Mouse (Mus musculus) forebrain, embryonic 13.5 days (tissue): Measurements from ENCODE around the gene Il10rb. TPM values are rescaled to one million over a fixed set of nuclear protein-coding genes. Genes with fewer than 3 reads are reported as not detected.

ENCODE experiments used
- ATAC-seq: fragments of 200-750 bp; cut with Nextera tagmentation; 2 replicates; pipeline ENCODE4 v1.8.0; 2017
- H3K27ac ChIP-seq: fragments of 300-500 bp; sonication (generic); 2 replicates; pipeline ENCODE4 v1.5.1; 2015; ENCODE audit warnings: inconsistent platforms, mild to moderate bottlenecking, moderate library complexity
- H3K27me3 ChIP-seq: fragments of 300-500 bp; sonication (generic); 2 replicates; pipeline ENCODE4 v1.6.1; 2015; ENCODE audit warnings: mild to moderate bottlenecking, inconsistent platforms
- H3K36me3 ChIP-seq: fragments of 300-500 bp; sonication (generic); 2 replicates; pipeline ENCODE4 v1.6.1; 2015; ENCODE audit warnings: mild to moderate bottlenecking, inconsistent platforms; ENCODE audit not compliant: poor library complexity, severe bottlenecking
- H3K4me1 ChIP-seq: fragments of 300-500 bp; sonication (generic); 2 replicates; pipeline ENCODE4 v1.6.1; 2015; ENCODE audit warnings: inconsistent platforms
- H3K4me2 ChIP-seq: fragments of 300-500 bp; sonication (generic); 2 replicates; pipeline ENCODE4 v1.6.1; 2015; ENCODE audit warnings: inconsistent platforms, mild to moderate bottlenecking, moderate library complexity
- H3K4me3 ChIP-seq: fragments of 300-500 bp; sonication (generic); 2 replicates; pipeline ENCODE4 v1.5.1; 2015; ENCODE audit warnings: mild to moderate bottlenecking, inconsistent platforms
- H3K9ac ChIP-seq: fragments of 300-500 bp; sonication (generic); 2 replicates; pipeline ENCODE4 v1.6.1; 2015; ENCODE audit warnings: mild to moderate bottlenecking, inconsistent platforms
- H3K9me3 ChIP-seq: fragments of 300-500 bp; sonication (generic); replicated peaks from 2 replicates; pipeline ENCODE4 v1.6.1; 2016; ENCODE audit warnings: inconsistent platforms
- WGBS: fragments of 180-500 bp; shearing (Covaris S2); methylation state at CpG from one replicate; pipeline ENCODE4 v1.1.7; 2015; 5-methylcytosine and 5-hydroxymethylcytosine counted together
- polyA plus RNA-seq: library from polyadenylated mRNA; unstranded; fragments of >200 nt; fragmentation: Nextera tagmentation; extraction: Ambion mirVana; gene quantifications from 2 replicates; pipeline ENCODE4 v1.2.1, GENCODE M21; 2015

The Il10rb gene
- polyA plus RNA-seq, 1 experiment from 2014 or later: 5.9 TPM

- H3K4me3 ChIP-seq: no peak overlapping the region
- no peak overlapping the region for H3K9ac ChIP-seq
- no peak overlapping the region for H3K27ac ChIP-seq
- H3K27me3 ChIP-seq: no peaks in the 10 kb centered on the region
- no peaks in the 10 kb centered on the region for H3K4me1 ChIP-seq
- no peak for ATAC-seq
- no peak overlapping the region for H3K4me2 ChIP-seq
- peaks cover 51% of the 10 kb centered on the region for H3K36me3 ChIP-seq
- H3K9me3 ChIP-seq: no peaks in the 10 kb centered on the region
- 44% methylated on average over 10 of the region's 10 CpGs for WGBS
Observed at GRCm38 (mm10) chr16:91385621-91386020, 20.3 kb upstream of the Il10rb start.

GRCm38 (mm10) chr16:91386419-91387120 is 19.4 kb upstream of the Il10rb start:
- no peak for ATAC-seq
- WGBS: 91% methylated on average over 10 of the region's 10 CpGs
- Histone ChIP-seq H3K9me3 (no peaks in the 10 kb centered on the region), H3K4me3 (no peak overlapping the region), H3K4me2 (no peak overlapping the region), H3K36me3 (peaks cover 54% of the 10 kb centered on the region), H3K27ac (no peak overlapping the region), H3K4me1 (no peaks in the 10 kb centered on the region), H3K9ac (no peak overlapping the region), H3K27me3 (no peaks in the 10 kb centered on the region)

GRCm38 (mm10) chr16:91387121-91387486 is 18.9 kb upstream of the Il10rb start:
- WGBS: 91% methylated on average over 3 of the region's 3 CpGs
- Histone ChIP-seq H3K4me3 (no peak overlapping the region), H3K9me3 (no peaks in the 10 kb centered on the region), H3K36me3 (peaks cover 57% of the 10 kb centered on the region), H3K27ac (no peak overlapping the region), H3K4me2 (no peak overlapping the region), H3K27me3 (no peaks in the 10 kb centered on the region), H3K9ac (no peak overlapping the region), H3K4me1 (no peaks in the 10 kb centered on the region)
- ATAC-seq: no peak

- Histone ChIP-seq H3K4me2 (no peak overlapping the region), H3K4me1 (no peaks in the 10 kb centered on the region), H3K36me3 (peaks cover 69% of the 10 kb centered on the region), H3K27me3 (no peaks in the 10 kb centered on the region), H3K9me3 (peaks cover 4% of the 10 kb centered on the region; the same call in 1 of the 2 replicates), H3K27ac (no peak overlapping the region), H3K4me3 (no peak overlapping the region), H3K9ac (no peak overlapping the region)
- WGBS: 89% methylated on average over 4 of the region's 4 CpGs
- ATAC-seq: no peak
Observed at GRCm38 (mm10) chr16:91390100-91390499, 15.9 kb upstream of the Il10rb start.

- Histone ChIP-seq H3K9me3 (peaks cover 4% of the 10 kb centered on the region; the same call in 1 of the 2 replicates), H3K27ac (no peak within 1 kb of the TSS), H3K4me2 (no peak within 1 kb of the TSS), H3K4me3 (no peak within 1 kb of the TSS), H3K36me3 (peaks cover 73% of the 10 kb centered on the region), H3K27me3 (no peaks in the 10 kb centered on the region), H3K9ac (no peak within 1 kb of the TSS), H3K4me1 (no peaks in the 10 kb centered on the region)
- WGBS: 77% methylated on average over 5 of the region's 5 CpGs
- no peak for ATAC-seq
Observed at GRCm38 (mm10) chr16:91391421-91391820, 14.5 kb upstream of the Il10rb start, which contains the start of gene Gm21970. TSS of gene Gm21970 (plus strand) at chr16:91391721.

GRCm38 (mm10) chr16:91394826-91395410 is 11.0 kb upstream of the Il10rb start:
- no peak overlapping the region for H3K4me3 ChIP-seq
- H3K9ac ChIP-seq: no peak overlapping the region

GRCm38 (mm10) chr16:91395633-91396392 is 10.2 kb upstream of the Il10rb start:
- Histone ChIP-seq H3K9me3 (peaks cover 4% of the 10 kb centered on the region; the same call in 1 of the 2 replicates), H3K27me3 (no peaks in the 10 kb centered on the region), H3K4me3 (no peak overlapping the region), H3K27ac (no peak overlapping the region), H3K36me3 (peaks cover 52% of the 10 kb centered on the region), H3K4me2 (no peak overlapping the region), H3K4me1 (no peaks in the 10 kb centered on the region), H3K9ac (no peak overlapping the region)
- no peak for ATAC-seq
- WGBS: 49% methylated on average over 8 of the region's 8 CpGs

More at GRCm38 (mm10) chr16:91394826-91395410, 11.0 kb upstream of the Il10rb start:
- peaks cover 4% of the 10 kb centered on the region; the same call in 1 of the 2 replicates for H3K9me3 ChIP-seq
- H3K4me2 ChIP-seq: no peak overlapping the region
- WGBS: 82% methylated on average over 4 of the region's 4 CpGs
- peaks cover 55% of the 10 kb centered on the region for H3K36me3 ChIP-seq
- no peaks in the 10 kb centered on the region for H3K4me1 ChIP-seq
- no peak overlapping the region for H3K27ac ChIP-seq
- no peaks in the 10 kb centered on the region for H3K27me3 ChIP-seq
- ATAC-seq: no peak

GRCm38 (mm10) chr16:91396844-91397537 is 9.0 kb upstream of the Il10rb start:
- Histone ChIP-seq H3K4me3 (no peak overlapping the region), H3K9me3 (peaks cover 4% of the 10 kb centered on the region; the same call in 1 of the 2 replicates), H3K27ac (no peak overlapping the region), H3K9ac (no peak overlapping the region), H3K36me3 (peaks cover 45% of the 10 kb centered on the region), H3K4me2 (no peak overlapping the region), H3K27me3 (no peaks in the 10 kb centered on the region), H3K4me1 (no peaks in the 10 kb centered on the region)
- ATAC-seq: no peak
- WGBS: 78% methylated on average over 10 of the region's 10 CpGs

- no peak for ATAC-seq
- H3K4me3 ChIP-seq: no peak overlapping the region
- H3K36me3 ChIP-seq: peaks cover 35% of the 10 kb centered on the region
- no peaks in the 10 kb centered on the region for H3K27me3 ChIP-seq
- H3K4me1 ChIP-seq: no peaks in the 10 kb centered on the region
- H3K9me3 ChIP-seq: no peaks in the 10 kb centered on the region
- no peak overlapping the region for H3K27ac ChIP-seq
- H3K9ac ChIP-seq: no peak overlapping the region
- WGBS: 90% methylated on average over 12 of the region's 12 CpGs
- no peak overlapping the region for H3K4me2 ChIP-seq
Observed at GRCm38 (mm10) chr16:91398030-91398429, 7.9 kb upstream of the Il10rb start.

- no peaks in the 10 kb centered on the region for H3K4me1 ChIP-seq
- no peak overlapping the region for H3K4me3 ChIP-seq
- H3K4me2 ChIP-seq: no peak overlapping the region
- no peak overlapping the region for H3K27ac ChIP-seq
- no peak for ATAC-seq
- H3K36me3 ChIP-seq: peaks cover 35% of the 10 kb centered on the region
- H3K9me3 ChIP-seq: no peaks in the 10 kb centered on the region
- no peak overlapping the region for H3K9ac ChIP-seq
- WGBS: 96% methylated on average over 7 of the region's 7 CpGs
- H3K27me3 ChIP-seq: no peaks in the 10 kb centered on the region
Observed at GRCm38 (mm10) chr16:91398944-91399343, 7.0 kb upstream of the Il10rb start.

- WGBS: 88% methylated on average over 6 of the region's 6 CpGs
- Histone ChIP-seq H3K9me3 (no peaks in the 10 kb centered on the region), H3K9ac (no peak overlapping the region), H3K36me3 (peaks cover 22% of the 10 kb centered on the region), H3K4me2 (no peak overlapping the region), H3K27me3 (no peaks in the 10 kb centered on the region), H3K4me1 (peaks cover 10% of the 10 kb centered on the region), H3K27ac (no peak overlapping the region), H3K4me3 (no peak overlapping the region)
- no peak for ATAC-seq
Observed at GRCm38 (mm10) chr16:91401569-91402165, 4.3 kb upstream of the Il10rb start.
